Mouse (Mus musculus) gastrocnemius, adult 2 months (tissue): Measurements from ENCODE around the gene Zfp663. TPM values are rescaled to one million over a fixed set of nuclear protein-coding genes. Genes with fewer than 3 reads are reported as not detected.
A peak's percentile ranks its signal among the peaks of the same experiment; 100 is the strongest.

Experiments used
- DNase-seq: peaks from one replicate; pipeline ENCODE4 v3.0.0; 2022
- H3K27ac ChIP-seq: fragments of 200-600 bp; 2 replicates; pipeline ENCODE4 v1.8.1; 2022; ENCODE audit warnings: mild to moderate bottlenecking
- H3K4me3 ChIP-seq: fragments of 200-600 bp; 2 replicates; pipeline ENCODE4 v1.8.1; 2022; ENCODE audit warnings: mild to moderate bottlenecking, moderate library complexity
- CTCF ChIP-seq: fragments of 200-600 bp; IDR thresholded peaks from 2 replicates; pipeline ENCODE4 v1.8.1; 2022; ENCODE audit warnings: antibody characterized with exemption, mild to moderate bottlenecking, moderate library complexity
- intact Hi-C: fragments of 180-260 bp; cut with DNase I; formaldehyde crosslinking; loops from one replicate; pipeline ENCODE4 v1.15.1; 2025
- total RNA-seq, 2 experiments: library from RNA; stranded (reverse); gene quantifications; 2 replicates each; pipeline ENCODE4 v1.2.3; 2021

The Zfp663 gene
- total RNA-seq, 2 experiments from 2014 or later: not detected

DNA sequence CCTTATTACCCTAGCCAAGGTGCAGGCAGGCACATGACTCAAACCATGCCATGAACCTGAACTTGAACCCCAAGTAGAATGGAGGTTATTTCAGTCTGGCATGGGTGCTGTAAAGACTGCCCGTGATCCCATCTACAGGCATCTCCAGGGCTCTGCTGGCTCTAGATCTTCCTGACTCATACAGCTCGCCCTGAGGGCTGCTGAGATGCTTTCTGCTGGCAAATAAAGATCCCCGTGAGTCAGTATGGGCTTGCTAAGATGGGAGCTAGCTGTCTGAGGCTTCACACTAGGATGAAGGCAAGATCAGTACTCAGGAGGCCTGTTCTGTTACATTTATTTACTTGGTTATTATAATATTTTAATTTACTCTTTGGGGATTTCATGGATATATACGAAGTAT lies 23.6 kb upstream of the Zfp663 start:
- DNase-seq: no peak
- no peak overlapping the region for H3K4me3 ChIP-seq
- no peak overlapping the region for H3K27ac ChIP-seq
- intact Hi-C loops: no loop called here
- TF ChIP-seq CTCF: no peak

GRCm38 (mm10) chr2:165391561-165391960 lies 23.0 kb upstream of the Zfp663 start:
- H3K27ac ChIP-seq: no peak overlapping the region
- peak; percentile 73 for DNase-seq
- no peak overlapping the region for H3K4me3 ChIP-seq
- intact Hi-C loops: loop anchor here (2.0 kb wide), 1 partner anchor 95 kb away; no protein-coding TSS in a partner anchor
- TF ChIP-seq CTCF: peak; percentile 85

DNA sequence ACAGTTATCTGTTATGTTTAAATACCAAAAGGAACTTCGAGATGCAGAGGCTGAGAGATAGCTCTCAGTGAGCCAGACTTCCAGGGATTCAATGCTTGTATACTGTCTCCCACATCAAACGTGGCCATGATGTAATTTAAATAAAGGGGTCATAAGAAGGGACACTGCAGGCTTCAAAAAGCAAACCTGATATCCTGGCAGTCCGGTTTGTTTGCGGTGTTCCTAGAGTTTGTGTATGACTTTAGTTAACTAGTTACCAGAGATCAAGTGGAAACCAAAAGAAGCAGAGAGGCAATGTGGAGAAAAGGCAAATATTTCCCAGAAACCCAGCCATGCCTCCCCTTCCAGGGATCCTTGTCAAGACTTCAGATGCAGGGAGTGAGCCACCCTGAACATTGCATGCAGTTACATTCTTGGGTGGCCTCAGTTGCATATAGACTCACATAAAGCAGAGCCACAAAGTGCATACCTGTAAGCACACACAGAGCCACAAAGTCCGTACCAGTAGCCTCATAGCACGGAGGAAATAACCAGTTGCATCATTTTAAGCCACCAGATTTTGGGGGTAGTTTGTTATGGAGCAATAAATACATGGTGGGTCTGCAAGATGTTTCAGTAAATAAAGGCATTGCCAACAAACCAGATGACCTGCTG lies 20.9 kb upstream of the Zfp663 start:
- TF ChIP-seq CTCF: no peak
- intact Hi-C loops: loop anchor here (2.0 kb wide), 1 partner anchor 19 kb away; no protein-coding TSS in a partner anchor
- no peak overlapping the region for H3K27ac ChIP-seq
- H3K4me3 ChIP-seq: no peak overlapping the region
- DNase-seq: no peak

GRCm38 (mm10) chr2:165387844-165388495 lies 19.4 kb upstream of the Zfp663 start, which contains the start of gene Zfp334:
TSS of gene Zfp334 (minus strand) at chr2:165388259.
- no peak for TF ChIP-seq CTCF
- Histone ChIP-seq H3K4me3 (peak within 1 kb of the TSS; percentile 89), H3K27ac (peak within 1 kb of the TSS; percentile 82)
- intact Hi-C loops: loop anchor here (2.0 kb wide), 1 partner anchor 21 kb away; no protein-coding TSS in a partner anchor
- peak; percentile 96 for DNase-seq

- intact Hi-C loops: no loop called here
- DNase-seq: no peak
- Histone ChIP-seq H3K27ac (peak overlapping the region; percentile 82; the same call in 1 of the 2 replicates), H3K4me3 (peak overlapping the region; percentile 89)
- TF ChIP-seq CTCF: no peak
Observed at GRCm38 (mm10) chr2:165387370-165387769, 18.8 kb upstream of the Zfp663 start.

DNA sequence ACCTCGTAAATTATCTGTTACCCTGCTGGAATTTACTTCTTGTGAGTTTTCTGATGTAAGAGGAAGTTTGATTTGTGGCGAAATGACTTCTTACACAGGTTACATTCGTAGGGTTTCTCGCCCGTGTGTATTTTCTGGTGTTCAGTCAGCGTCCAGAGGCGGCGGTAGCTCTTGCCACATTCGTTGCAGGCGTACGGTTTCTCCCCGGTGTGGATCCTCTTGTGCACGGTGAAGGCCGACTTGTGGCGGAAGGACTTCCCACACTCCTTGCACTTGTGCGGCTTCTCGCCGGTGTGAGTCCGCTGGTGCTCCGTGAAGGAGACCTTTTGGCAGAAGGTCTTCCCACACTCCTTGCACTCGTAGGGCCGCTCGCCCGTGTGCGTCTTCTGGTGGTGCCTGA lies 11.5 kb upstream of the Zfp663 start:
- H3K27ac ChIP-seq: no peak overlapping the region
- intact Hi-C loops: no loop called here
- no peak for TF ChIP-seq CTCF
- H3K4me3 ChIP-seq: no peak overlapping the region
- no peak for DNase-seq

- no peak for TF ChIP-seq CTCF
- no peak overlapping the region for H3K4me3 ChIP-seq
- intact Hi-C loops: no loop called here
- no peak for DNase-seq
- H3K27ac ChIP-seq: no peak overlapping the region
Observed at GRCm38 (mm10) chr2:165376001-165376400, 7.5 kb upstream of the Zfp663 start.

GRCm38 (mm10) chr2:165375478-165375877 lies 6.9 kb upstream of the Zfp663 start:
- no peak for DNase-seq
- Histone ChIP-seq H3K4me3 (no peak overlapping the region), H3K27ac (no peak overlapping the region)
- TF ChIP-seq CTCF: no peak
- intact Hi-C loops: no loop called here

DNA sequence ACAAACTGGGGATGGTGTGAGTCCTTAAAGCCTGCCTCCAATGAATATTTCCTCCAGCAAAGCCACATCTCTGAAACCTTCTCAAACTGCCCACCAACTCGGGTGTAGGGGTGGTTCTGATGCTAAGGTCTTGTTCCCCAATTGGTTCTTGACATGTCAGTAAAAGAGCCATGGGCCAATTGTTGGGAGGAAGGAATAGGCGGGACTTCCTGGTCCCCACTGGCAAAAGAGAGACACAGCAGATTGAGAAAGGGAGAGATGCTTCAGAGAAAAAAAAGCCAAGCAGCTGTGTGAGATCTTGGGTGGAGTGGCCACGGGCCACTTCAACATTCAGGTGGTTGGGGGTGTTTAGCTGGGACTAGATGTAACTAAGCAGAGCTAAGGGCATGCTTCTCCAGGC lies 2.5 kb upstream of the Zfp663 start:
- intact Hi-C loops: no loop called here
- no peak for TF ChIP-seq CTCF
- DNase-seq: no peak
- Histone ChIP-seq H3K4me3 (no peak overlapping the region), H3K27ac (no peak overlapping the region)

DNA sequence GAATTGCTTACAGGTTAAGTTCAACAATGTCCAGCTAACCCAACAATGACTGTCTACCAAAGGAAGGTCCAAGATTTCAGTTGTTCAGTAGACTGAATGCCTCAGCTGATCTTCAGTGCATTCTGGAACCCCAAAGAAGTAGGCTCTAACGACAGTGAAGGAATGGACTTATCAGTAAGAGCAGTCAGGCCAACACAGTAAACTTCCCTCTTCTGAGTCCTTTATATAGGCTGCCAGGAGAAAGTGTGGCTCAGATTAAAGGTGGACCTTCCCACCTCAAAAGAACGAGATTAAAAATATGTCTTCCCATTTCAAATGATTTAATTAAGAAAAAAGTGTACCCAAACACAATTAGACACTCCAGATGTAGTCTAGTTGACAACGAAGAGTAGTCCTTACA lies 1.8 kb upstream of the Zfp663 start:
- TF ChIP-seq CTCF: no peak
- Histone ChIP-seq H3K27ac (no peak overlapping the region), H3K4me3 (no peak overlapping the region)
- intact Hi-C loops: no loop called here
- DNase-seq: no peak

DNA sequence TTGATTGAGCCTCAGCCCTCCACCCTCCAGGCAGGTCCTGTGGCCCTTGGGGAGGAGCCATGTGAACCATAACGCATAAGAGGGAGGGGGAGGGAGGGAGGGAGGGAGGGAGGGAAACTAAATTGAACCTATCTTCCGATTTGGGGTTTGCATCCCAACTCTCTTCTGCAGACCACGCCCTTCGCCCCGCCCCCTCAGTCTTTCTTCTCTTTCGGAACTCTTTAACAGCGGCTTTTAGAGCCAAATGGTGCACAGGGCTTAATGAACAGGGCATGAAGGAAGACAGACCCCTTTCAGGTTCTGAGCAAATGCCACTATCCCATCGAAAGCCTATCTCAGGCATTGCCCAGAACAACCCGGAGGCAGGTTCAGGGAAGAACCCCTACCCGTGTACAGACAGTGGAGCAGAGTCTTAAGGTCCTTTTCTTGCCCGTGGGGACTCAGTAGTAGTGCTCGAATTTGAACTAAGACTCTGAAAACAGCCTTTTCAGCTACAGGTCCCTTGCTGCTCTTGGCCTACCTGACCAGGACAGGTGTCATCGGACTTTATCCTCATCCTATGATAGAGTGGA lies 575 bp downstream of the Zfp663 start:
- no peak for DNase-seq
- intact Hi-C loops: no loop called here
- H3K27ac ChIP-seq: no peak overlapping the region
- peak overlapping the region; percentile 45 for H3K4me3 ChIP-seq
- TF ChIP-seq CTCF: no peak

GRCm38 (mm10) chr2:165367047-165367520 lies 1.4 kb downstream of the Zfp663 start:
- Histone ChIP-seq H3K27ac (no peak overlapping the region), H3K4me3 (no peak overlapping the region)
- no peak for TF ChIP-seq CTCF
- intact Hi-C loops: no loop called here
- peak; percentile 27 for DNase-seq

- no peak overlapping the region for H3K27ac ChIP-seq
- no peak overlapping the region for H3K4me3 ChIP-seq
- peak; percentile 54 for DNase-seq
- intact Hi-C loops: no loop called here
- TF ChIP-seq CTCF: peak; percentile 92; the same call in 1 of the 2 replicates
Observed at GRCm38 (mm10) chr2:165364334-165365091, 4.0 kb downstream of the Zfp663 start.
